Mouse (Mus musculus): ENCODE measurements around the gene Ctdspl.

Ctdspl gene

DNA sequence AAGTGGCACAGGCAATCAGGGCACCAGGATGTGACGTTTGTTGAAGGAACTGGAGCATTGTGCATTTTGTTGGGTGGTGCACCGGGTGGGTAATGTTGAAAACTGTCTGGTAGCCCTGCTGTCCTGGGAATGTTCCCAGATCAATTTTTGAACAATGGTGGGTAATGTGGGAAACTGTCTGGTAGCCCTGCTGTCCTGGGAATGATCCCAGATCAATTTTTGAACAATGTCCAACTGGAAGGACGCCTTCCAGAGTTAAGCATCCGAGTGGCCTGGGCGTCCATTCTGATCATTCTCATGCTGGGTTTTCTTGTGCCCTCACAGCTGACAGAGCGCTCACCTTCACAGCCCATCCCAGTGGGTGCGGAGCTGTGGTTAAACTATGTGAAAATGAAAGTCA lies 101.1 kb downstream of the Ctdspl start:
- CTCF ChIA-PET = no interaction called here

DNA sequence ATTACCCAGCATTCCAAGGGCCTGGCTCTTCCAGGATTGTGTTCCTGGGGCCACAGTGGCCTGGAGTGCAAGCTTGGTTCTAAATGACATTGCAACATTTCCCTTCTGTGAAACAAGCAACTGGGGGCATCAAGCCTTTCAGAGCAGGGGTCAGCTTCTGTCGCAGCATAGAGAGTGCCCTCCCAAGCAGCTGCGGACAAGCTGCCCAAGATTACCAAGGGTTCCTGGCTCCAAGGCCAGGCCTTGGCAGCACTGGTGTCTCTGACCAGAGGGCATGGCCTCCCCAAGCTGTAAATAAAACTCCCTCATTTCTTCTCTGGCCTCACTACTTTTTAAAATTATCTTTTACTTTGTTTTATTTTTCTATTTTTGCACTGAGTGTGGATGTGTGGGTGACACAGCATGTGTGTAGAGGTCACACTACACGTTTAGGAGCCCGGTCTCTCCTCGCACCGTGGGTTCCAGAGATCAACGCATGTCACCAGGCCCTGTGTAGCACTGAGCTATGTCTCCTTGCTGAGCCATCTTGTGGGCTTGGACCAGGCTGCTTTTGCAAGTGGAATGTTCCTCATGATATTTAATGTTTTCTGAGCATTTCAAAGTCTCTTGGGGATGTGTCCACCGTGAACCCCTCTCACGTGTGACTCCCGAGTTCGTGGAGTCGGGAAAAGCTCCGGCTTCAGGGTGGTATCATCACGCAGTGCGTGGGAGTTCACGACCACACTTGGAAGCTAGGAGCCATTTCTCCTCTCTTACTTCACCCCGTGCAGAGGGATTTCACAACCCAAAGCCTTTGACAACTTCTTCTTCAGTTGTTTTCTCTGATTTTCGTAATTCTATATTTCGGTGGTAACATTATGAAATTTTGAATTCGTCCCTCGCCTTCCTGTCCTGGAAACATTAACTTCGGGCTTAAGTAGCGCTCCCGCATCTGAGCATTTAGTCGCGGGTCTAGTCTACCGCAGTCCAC lies 102.3 kb downstream of the Ctdspl start:
- CTCF ChIA-PET = interaction anchor here (0.5 kb wide), 1 partner anchor 8 kb away, joined by 3 read pairs; no protein-coding TSS in a partner anchor

DNA sequence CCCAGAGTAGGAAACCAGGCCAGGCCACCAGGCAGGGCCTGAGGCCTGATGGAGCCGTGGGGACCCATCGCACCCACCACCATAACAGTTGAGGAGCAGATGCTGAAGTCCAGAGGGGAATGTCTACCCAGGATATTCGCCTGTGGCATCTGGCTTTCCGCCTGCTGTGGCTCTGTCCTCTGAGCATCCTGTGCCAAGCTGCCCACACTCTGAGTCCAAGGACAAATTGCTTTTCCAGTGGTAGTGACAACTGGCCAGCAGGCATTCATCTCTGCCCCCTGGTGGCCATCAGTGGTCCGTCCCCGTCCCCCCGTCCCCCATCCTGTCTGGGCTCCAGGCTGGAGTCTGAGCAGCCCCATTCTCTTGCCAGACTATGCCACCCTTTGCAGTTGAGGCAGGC lies 103.3 kb downstream of the Ctdspl start:
- CTCF ChIA-PET = no interaction called here

DNA sequence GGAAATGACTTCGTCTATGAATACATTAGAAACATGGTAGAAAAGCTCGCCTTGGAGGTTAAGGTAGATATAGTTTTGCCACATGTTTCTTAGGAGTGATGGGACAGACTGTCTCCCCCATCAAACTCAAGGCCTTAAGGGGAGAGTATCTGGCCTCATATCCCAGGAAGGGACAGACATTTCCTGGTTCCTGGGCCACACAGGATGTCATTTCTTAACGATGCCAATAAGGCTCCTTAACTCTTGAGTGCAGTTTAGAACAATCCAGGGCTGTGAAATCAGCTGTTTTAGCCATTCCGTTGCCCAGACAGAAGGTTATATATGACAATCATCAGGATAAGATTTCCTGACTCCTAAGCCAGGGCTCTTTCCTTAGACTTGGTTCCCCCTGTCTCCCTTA lies 104.8 kb downstream of the Ctdspl start:
- CTCF ChIA-PET = interaction anchor here (0.6 kb wide), 1 partner anchor 53 kb away, joined by 3 read pairs; no protein-coding TSS in a partner anchor

DNA sequence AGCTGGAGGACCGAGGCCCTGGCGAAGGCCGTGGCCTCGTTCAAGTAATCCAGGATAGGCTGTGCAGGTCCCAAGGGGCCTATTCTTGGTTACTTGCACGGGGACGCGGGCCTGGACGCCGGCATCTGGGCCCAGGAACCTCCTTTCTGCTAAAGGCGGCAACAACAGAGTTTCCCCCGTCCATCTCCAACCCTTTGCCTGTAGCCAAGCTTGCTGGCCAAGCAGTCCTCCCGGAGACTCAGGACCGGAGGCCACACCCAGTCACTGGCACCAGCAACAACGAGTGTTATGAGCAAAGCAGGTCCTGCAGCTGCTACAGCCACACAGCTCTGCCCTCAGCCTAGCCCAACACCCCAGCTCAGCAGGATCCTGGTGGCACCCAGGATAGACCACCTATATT lies 105.5 kb downstream of the Ctdspl start:
- CTCF ChIA-PET = no interaction called here

DNA sequence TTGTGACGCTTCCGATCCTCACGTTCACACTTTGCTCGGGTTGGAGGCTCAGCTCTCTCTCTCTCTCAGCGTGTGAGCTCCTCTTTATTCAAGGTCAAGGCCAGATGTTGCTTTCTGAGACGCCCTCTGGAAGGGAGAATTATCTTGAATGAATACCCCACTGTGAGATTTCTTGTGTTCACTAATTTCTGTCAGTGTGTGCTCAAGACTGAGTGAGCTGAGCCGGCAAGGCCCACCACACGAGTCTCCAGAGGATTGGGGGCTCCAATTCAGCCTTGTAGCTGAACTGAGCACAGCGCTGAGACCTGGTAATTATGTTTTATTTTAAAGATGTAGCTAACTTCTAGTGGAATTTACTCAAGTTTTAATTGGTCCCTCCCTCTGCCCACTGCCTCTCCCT lies 106.3 kb downstream of the Ctdspl start:
- CTCF ChIA-PET = no interaction called here

DNA sequence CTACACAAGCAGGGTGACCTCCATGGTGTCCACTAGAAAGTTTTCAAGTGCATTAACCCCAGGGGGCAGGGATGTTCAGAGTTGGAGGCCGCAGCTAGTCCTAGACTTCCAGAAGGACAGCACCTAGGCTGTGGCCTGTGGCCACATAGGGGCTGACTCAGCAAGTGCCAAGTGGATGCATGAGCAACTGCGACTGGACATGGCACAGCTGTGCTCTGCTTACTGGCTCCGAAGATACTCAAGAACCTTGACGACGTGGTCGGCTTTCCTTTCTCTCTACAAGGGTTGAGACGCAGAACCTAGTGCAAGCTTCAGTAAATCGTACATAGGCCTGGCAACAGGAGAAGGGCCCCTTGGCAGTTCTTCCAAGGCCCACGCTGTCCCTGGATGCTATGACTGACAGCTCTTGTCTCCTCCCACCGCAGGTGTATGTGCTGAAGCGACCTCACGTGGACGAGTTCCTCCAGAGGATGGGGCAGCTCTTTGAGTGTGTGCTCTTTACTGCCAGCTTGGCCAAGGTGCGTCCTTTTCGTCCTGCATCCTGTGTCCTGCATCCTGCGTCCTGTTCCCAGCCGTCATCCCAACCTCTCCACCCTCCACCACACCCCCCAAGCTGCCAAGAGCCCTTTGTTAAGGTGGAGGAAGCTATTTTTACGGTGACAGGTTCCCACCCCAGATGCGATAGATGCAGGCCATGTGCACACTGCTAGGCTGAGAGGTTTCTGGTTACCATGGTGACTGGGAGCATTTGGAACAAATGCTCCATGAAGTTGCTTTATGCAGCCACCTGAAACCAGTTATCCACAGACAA lies 107.1 kb downstream of the Ctdspl start:
- CTCF ChIA-PET = no interaction called here

DNA sequence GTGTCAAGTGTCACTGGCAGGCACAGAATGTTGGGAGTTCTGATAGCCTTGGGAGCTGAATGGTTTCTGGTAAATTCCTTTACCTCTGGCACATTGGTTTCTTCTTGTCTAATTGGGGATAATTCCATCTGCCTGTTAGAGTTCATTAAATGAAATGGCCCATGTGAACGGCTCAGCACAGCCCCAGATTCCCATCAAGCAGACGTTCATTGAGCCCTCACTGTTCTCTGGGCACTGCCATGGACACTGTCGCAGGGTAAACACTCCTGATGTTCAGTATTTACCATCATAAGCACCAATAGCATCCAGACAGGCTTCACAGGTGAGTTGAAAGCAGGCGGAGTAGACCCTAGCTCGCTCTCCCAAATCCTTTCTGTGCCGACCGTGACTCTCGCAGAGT lies 107.8 kb downstream of the Ctdspl start:
- CTCF ChIA-PET = no interaction called here

DNA sequence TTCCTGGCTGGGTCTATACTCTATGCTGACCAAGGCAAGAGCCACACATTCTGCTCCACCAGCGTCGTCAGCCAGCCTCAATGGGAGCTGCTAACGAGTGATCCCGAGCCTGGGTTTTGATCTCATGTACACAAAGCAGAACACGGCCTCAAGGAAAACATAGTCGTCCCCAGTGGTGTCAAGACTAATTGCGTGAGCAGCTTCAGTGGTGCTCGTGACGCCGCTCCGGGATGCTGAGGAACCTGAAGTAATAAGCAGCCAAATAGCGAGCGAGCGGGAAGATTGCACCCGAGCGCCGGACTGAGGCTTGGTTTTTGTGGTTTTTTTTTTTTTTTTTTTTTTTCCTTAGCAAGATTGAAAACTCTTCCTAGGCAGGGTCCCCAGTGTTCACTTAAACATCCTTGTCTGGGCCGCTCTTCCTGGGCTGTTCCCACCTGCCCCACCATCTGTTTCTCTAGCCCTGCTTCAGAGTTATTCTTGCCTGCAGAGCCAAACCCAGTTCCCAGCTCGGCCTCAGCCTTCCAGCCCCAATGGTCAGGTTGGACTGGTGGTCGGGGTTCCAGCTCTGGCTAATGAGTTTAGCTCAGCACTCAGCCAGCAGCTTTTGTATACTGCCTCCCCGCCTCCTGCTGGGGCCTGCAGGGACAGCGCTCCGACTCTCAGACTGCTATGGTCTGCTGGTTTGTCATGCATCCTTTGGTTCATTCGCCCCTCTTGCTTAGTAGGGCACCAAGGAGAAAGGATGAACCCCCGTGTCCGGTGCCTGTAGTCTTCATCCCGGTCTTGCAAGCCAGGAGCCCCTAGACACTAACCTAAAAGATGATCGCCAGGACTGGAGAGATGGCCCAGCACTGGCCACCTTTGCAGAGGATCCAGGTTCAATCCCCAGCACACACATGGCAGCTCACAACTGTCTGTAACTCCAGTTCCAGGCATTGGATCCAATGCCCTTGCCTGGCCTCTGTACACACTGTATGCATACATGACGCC lies 108.7 kb downstream of the Ctdspl start:
- CTCF ChIA-PET = no interaction called here

DNA sequence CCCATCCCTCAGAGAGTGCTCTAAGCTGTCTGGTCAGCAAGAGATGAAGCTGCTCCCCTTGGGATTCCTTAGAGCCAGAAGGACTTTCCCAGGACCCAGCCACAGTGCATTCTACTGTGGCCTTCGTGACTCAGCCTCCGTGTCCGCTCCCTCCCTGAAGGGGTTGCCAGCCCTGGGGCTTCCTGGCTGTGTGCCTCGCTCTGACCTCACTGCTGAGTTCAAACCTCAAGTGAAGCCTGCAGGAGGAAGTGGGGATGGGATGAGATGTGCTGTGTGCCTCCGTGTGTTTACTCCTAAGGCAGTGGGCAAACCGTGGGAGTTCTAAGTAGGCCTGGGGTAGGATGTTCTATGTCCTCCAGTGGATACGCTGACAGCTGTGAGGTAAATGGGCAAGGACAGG lies 109.6 kb downstream of the Ctdspl start:
- CTCF ChIA-PET = no interaction called here

DNA sequence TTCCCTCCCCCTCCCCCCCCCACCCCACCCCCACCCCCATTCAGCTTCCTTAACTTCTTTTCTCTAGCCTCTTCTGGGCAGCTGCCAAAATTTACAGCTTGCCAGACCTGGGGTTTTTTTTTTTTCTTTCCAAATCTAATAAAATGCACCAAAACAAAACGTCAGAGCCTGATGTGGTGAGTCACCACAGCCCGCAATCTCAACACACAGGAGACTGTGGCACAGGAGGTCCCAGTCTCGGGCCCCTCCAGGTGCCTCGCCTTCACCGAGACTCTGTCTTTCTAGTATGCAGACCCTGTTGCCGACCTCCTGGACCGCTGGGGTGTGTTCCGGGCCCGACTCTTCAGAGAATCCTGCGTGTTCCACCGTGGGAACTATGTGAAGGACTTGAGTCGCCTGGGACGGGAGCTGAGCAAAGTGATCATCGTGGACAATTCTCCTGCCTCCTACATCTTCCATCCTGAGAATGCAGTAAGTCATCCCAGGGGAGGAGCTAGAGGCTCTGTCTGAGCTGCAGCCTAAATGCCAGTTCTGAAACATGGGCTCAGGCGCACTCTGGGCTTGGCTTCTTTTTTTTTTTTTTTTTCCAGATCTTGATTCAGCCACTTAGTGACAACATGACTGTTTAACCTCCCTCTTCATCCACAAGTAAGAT lies 111.0 kb downstream of the Ctdspl start:
- CTCF ChIA-PET = no interaction called here

DNA sequence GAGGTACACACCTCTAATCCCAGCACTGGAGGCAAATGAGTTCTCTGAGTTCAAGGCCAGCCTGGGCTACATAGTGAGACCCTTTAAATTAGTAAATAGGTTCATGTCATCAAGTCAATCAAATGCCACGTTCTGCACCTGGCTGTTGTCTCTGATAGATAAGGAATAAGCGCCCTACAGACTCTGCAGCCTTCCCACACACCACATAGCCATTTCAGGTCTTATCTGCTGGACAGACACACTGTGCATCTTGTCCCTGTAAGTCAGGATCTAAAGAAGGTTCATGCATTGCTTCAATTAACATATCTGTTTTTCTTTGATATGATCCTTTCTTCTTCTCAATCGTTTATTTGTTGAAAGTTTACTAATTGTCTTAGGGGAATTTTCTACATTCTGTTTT lies 112.3 kb downstream of the Ctdspl start:
- CTCF ChIA-PET = no interaction called here

DNA sequence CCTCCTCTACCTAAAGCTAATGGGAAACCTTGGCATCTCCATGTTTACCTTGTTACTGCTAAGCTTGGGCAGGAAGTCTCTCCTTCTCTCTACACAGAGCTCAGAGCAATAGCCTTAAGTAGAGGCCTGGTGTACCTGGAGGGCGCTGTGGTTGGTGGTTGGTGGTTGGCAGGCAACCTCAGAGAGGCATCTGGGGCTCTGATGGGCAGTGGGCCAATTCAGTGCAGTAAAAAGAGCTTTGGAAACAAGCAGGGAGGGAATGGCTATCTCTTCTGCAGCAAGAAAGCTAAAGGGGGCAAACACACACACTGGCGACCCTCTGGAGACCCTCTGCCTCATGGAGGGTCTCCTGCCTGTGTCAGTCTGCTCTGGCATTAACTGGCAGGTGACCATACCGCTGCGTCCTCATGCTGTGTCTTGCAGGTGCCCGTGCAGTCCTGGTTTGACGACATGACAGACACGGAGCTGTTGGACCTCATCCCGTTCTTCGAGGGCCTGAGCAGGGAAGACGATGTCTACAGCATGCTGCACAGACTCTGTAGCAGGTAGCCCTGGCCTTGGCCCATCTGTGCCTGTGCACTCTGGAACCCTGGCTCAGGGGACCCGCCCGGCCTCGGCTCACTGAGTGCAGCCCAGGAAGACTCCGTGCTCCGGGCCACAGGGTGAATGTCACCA lies 114.0 kb downstream of the Ctdspl start:
- CTCF ChIA-PET = no interaction called here

DNA sequence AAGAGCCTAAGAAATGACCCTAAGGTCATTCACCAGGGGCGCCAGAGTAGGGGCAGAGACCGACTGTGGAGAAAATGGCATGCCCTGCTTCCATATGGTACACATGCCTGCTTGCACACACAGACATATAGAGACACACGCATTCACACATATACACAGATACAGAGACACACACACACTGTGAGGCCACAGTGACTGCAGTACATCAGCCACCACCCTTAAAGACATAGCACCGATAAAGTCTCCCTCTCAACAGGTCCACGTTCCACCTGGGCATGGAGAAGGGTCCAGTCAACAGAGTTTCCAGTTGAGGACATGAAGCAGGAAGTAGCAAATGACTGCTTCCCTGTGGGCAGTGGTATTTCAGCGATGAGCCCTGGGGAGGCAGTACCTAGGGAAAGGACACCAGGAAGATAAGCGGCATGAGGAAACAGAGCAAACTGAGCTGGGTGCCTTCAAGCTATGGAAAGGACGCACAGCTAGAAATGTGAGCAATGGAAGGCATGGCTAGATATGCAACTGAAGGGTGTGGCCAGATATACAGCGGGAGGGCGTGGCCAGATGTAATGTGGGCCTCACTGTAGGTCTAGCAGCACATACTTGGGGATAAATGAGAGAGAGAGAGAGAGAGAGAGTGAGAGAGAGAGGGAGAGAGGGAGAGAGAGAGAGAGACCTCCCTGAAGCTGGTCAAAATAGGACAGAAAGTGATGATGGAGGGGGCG lies 122.1 kb downstream of the Ctdspl start:
- CTCF ChIA-PET = no interaction called here

DNA sequence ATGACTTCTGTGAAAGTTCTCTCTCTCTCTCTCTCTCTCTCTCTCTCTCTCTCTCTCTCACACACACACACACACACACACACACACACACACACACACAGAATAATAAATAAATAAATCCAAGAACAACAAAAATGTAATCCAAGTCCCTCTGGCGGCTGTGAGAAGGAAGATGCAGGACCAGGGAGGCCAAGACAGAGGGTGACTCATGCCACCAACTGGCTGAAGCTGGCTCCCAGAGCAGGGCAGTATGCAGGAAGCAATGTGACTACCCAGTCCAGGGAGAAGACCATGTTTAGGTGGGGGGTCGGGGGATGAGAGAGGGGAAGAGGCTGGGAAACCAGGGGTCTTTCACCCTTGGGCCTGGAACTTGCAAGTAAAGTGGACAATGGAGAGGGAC lies 124.9 kb downstream of the Ctdspl start:
- CTCF ChIA-PET = no interaction called here

DNA sequence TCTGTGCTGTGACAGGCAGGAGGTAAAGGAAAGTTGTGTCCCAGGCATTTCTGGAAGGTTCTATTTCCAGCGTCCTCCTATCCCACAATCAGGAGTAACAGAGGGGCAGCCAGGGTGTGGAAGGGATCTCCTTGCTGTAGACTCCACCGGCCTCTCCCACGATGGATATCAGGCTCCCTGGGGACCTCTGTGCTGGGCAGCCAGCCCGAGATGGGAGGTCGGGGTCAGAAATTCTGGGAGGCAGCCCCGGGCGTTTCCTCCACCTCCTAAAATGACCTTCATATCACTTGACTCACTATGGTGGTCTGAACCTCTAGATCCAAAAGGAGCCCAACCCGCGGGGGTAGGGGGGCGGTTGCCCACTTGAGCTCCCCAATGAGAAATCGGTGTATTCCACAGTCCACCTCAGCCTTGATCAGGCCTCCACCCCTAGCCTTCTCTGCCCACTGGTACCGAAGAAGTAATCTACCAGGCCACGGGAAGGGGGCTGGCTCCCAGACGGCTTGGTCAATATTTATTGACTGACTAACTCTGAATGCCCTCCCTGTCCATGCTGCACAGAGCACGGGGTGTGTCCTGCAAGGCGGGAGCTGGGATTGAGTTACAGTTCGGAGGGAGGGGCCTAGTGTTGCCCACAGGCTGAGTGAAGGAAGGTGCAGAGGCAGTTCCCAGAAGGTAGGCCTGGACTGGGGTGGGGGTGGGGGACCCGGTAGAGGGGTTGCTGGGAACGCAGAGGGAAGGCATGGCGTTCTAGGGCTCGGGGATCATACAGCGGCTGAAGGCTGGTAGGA lies 126.1 kb downstream of the Ctdspl start, which contains the start of gene Vill:
Vill (plus strand) TSS at position 625 of the 791 bp plus-strand sequence.
- CTCF ChIA-PET = no interaction called here

DNA sequence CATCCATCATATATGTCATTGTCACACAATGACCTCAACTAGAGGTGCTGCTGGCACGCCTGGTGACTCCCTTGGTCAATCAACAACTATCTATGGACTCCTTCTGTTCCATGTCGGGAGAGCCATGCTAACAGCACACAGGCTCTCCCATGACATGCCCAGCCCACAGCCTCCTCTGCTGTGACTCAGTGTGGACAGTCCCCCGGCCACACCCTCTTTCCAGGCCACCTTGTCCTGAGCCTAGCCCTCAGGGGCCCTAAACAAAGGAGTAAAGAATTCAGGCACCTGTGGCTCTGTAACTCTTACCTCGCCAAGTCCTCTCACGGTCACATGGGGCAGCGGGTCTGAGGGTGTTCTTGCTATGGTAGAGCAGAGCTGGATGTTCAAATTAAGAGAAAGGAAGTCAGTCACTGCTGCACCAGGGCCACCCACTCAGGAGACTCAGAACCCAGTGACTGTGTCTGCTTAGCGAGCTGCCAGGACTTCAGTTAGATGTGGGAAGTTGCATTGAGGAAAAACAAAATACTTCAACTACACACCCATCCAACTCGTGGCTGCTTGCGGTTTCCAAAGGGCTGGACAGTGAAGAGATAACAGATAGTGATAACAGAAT lies 127.8 kb downstream of the Ctdspl start:
- CTCF ChIA-PET = no interaction called here

DNA sequence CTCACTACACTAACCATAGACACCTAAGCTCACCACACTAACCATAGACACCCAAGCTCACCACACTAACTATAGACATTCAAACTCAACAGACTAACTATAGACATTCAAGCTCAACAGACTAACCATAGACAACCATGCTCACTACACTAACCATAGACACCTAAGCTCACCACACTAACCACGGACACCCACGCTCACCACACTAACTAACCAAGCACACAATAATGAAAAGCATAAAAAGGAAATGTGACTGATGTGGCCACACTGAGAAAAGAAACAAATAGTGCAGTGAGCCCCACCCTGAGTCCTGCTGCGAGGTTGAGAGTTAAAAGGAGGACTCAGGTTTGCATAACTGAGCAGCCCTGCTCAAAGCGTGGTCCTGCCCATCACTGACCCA lies 129.1 kb downstream of the Ctdspl start:
- CTCF ChIA-PET = no interaction called here

DNA sequence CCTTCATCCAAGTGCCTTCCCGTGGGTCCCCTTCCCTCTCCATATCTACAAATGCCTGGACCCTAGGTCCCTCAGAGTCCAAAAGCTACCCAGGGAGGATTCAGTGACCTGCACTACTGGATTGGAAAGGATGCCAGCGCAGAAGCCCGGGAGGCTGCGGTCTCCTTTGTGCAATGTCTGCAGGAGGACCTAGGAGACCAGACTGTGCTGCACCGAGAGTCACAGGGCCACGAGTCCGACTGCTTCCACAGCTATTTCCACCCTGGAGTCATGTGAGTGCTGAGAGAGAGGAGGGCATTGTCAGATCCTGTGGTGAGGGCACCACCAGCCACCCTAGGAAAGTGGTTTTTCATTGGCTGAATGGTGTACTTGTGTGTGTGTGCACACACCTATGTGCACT lies 132.0 kb downstream of the Ctdspl start:
- CTCF ChIA-PET = no interaction called here

Measured in spleen, embryonic (tissue).